Mouse (Mus musculus): ENCODE results near the gene Cntnap2. TPM values are rescaled to one million over a fixed set of nuclear protein-coding genes. Genes with fewer than 3 reads are reported as not detected.

The Cntnap2 gene
- polyA plus RNA-seq, 1 experiment from 2014 or later, result 19.5 TPM

- no peak overlapping the region for H3K4me3 ChIP-seq (ENCODE audit: low read depth, low read length)
- 95% methylated on average over 1 of the region's 1 CpGs for WGBS
- no peaks in the 10 kb centered on the region for H3K9me3 ChIP-seq (ENCODE audit: control insufficient read depth, low read length)
- H3K4me2 ChIP-seq (replicated peaks; ENCODE audit: low read depth, low read length), result no peak overlapping the region
- H3K27ac ChIP-seq (ENCODE audit: low read depth, low read length), result no peak overlapping the region
- ATAC-seq (ENCODE audit: low FRiP score) (no peak), DNase-seq (ENCODE audit: low spot score) (no peak)
- H3K9ac ChIP-seq (ENCODE audit: low read depth, low read length), result no peak overlapping the region
- no peaks in the 10 kb centered on the region for H3K27me3 ChIP-seq (ENCODE audit: control insufficient read depth, insufficient read depth, low read length)
- H3K4me1 ChIP-seq (replicated peaks; ENCODE audit: control insufficient read depth, insufficient read depth, low read length), result no peaks in the 10 kb centered on the region
- H3K36me3 ChIP-seq (ENCODE audit: control insufficient read depth, insufficient read depth, low read length), result no peaks in the 10 kb centered on the region
These were observed 931.9 kb downstream of the Cntnap2 start for GRCm38 (mm10) chr6:45991086-45991485.

GRCm38 (mm10) chr6:46022515-46023143 lies 963.5 kb downstream of the Cntnap2 start:
- H3K4me3 ChIP-seq (ENCODE audit: low read depth, low read length), result no peak overlapping the region
- H3K9me3 ChIP-seq (ENCODE audit: control insufficient read depth, low read length), result no peaks in the 10 kb centered on the region
- no peak overlapping the region for H3K9ac ChIP-seq (ENCODE audit: low read depth, low read length)
- H3K4me2 ChIP-seq (replicated peaks; ENCODE audit: low read depth, low read length), result no peak overlapping the region
- H3K36me3 ChIP-seq (ENCODE audit: control insufficient read depth, insufficient read depth, low read length), result no peaks in the 10 kb centered on the region
- H3K27me3 ChIP-seq (ENCODE audit: control insufficient read depth, insufficient read depth, low read length), result no peaks in the 10 kb centered on the region
- H3K27ac ChIP-seq (ENCODE audit: low read depth, low read length), result no peak overlapping the region
- ATAC-seq (ENCODE audit: low FRiP score) (no peak), DNase-seq (ENCODE audit: low spot score) (no peak)
- no peaks in the 10 kb centered on the region for H3K4me1 ChIP-seq (replicated peaks; ENCODE audit: control insufficient read depth, insufficient read depth, low read length)
- WGBS, result 75% methylated on average over 2 of the region's 2 CpGs

GRCm38 (mm10) chr6:46031821-46032594 lies 972.9 kb downstream of the Cntnap2 start:
- 88% methylated on average over 2 of the region's 2 CpGs for WGBS
- no peak overlapping the region for H3K9ac ChIP-seq (ENCODE audit: low read depth, low read length)
- H3K9me3 ChIP-seq (ENCODE audit: control insufficient read depth, low read length), result no peaks in the 10 kb centered on the region
- no peak overlapping the region for H3K27ac ChIP-seq (ENCODE audit: low read depth, low read length)
- ATAC-seq (ENCODE audit: low FRiP score) (no peak), DNase-seq (ENCODE audit: low spot score) (no peak)
- H3K4me3 ChIP-seq (ENCODE audit: low read depth, low read length), result no peak overlapping the region
- H3K4me2 ChIP-seq (replicated peaks; ENCODE audit: low read depth, low read length), result no peak overlapping the region
- no peaks in the 10 kb centered on the region for H3K36me3 ChIP-seq (ENCODE audit: control insufficient read depth, insufficient read depth, low read length)
- no peaks in the 10 kb centered on the region for H3K4me1 ChIP-seq (replicated peaks; ENCODE audit: control insufficient read depth, insufficient read depth, low read length)
- no peaks in the 10 kb centered on the region for H3K27me3 ChIP-seq (ENCODE audit: control insufficient read depth, insufficient read depth, low read length)

GRCm38 (mm10) chr6:46033108-46033507 lies 974.0 kb downstream of the Cntnap2 start:
- H3K9me3 ChIP-seq (ENCODE audit: control insufficient read depth, low read length), result no peaks in the 10 kb centered on the region
- ATAC-seq (ENCODE audit: low FRiP score), result no peak
- no peaks in the 10 kb centered on the region for H3K27me3 ChIP-seq (ENCODE audit: control insufficient read depth, insufficient read depth, low read length)
- H3K27ac ChIP-seq (ENCODE audit: low read depth, low read length), result no peak overlapping the region
- DNase-seq (ENCODE audit: low spot score), result no peak
- no peak overlapping the region for H3K4me3 ChIP-seq (ENCODE audit: low read depth, low read length)
- 69% methylated on average over 2 of the region's 2 CpGs for WGBS
- no peaks in the 10 kb centered on the region for H3K36me3 ChIP-seq (ENCODE audit: control insufficient read depth, insufficient read depth, low read length)
- no peak overlapping the region for H3K4me2 ChIP-seq (replicated peaks; ENCODE audit: low read depth, low read length)
- H3K4me1 ChIP-seq (replicated peaks; ENCODE audit: control insufficient read depth, insufficient read depth, low read length), result no peaks in the 10 kb centered on the region
- H3K9ac ChIP-seq (ENCODE audit: low read depth, low read length), result no peak overlapping the region

- Histone ChIP-seq H3K4me1 (replicated peaks; ENCODE audit: control insufficient read depth, insufficient read depth, low read length) (no peaks in the 10 kb centered on the region), H3K9me3 (ENCODE audit: control insufficient read depth, low read length) (no peaks in the 10 kb centered on the region), H3K9ac (ENCODE audit: low read depth, low read length) (no peak overlapping the region), H3K27ac (ENCODE audit: low read depth, low read length) (no peak overlapping the region), H3K4me3 (ENCODE audit: low read depth, low read length) (no peak overlapping the region), H3K4me2 (replicated peaks; ENCODE audit: low read depth, low read length) (no peak overlapping the region), H3K36me3 (ENCODE audit: control insufficient read depth, insufficient read depth, low read length) (no peaks in the 10 kb centered on the region), H3K27me3 (ENCODE audit: control insufficient read depth, insufficient read depth, low read length) (no peaks in the 10 kb centered on the region)
- DNase-seq (ENCODE audit: low spot score), result no peak
- WGBS, result 89% methylated on average over 4 of the region's 4 CpGs
- ATAC-seq (ENCODE audit: low FRiP score), result no peak
These were observed 981.5 kb downstream of the Cntnap2 start for GRCm38 (mm10) chr6:46040671-46041070.

GRCm38 (mm10) chr6:46080236-46080635 lies 1021.1 kb downstream of the Cntnap2 start:
- Histone ChIP-seq H3K27me3 (ENCODE audit: control insufficient read depth, insufficient read depth, low read length) (no peaks in the 10 kb centered on the region), H3K9me3 (ENCODE audit: control insufficient read depth, low read length) (no peaks in the 10 kb centered on the region), H3K4me1 (replicated peaks; ENCODE audit: control insufficient read depth, insufficient read depth, low read length) (no peaks in the 10 kb centered on the region), H3K36me3 (ENCODE audit: control insufficient read depth, insufficient read depth, low read length) (no peaks in the 10 kb centered on the region), H3K27ac (ENCODE audit: low read depth, low read length) (no peak overlapping the region), H3K4me3 (ENCODE audit: low read depth, low read length) (no peak overlapping the region), H3K9ac (ENCODE audit: low read depth, low read length) (no peak overlapping the region), H3K4me2 (replicated peaks; ENCODE audit: low read depth, low read length) (no peak overlapping the region)
- no peak for ATAC-seq (ENCODE audit: low FRiP score)
- DNase-seq (ENCODE audit: low spot score), result no peak
- 66% methylated on average over 2 of the region's 2 CpGs for WGBS

- Histone ChIP-seq H3K27me3 (ENCODE audit: control insufficient read depth, insufficient read depth, low read length) (no peaks in the 10 kb centered on the region), H3K9me3 (ENCODE audit: control insufficient read depth, low read length) (no peaks in the 10 kb centered on the region), H3K4me3 (ENCODE audit: low read depth, low read length) (no peak overlapping the region), H3K27ac (ENCODE audit: low read depth, low read length) (no peak overlapping the region), H3K36me3 (ENCODE audit: control insufficient read depth, insufficient read depth, low read length) (no peaks in the 10 kb centered on the region), H3K4me2 (replicated peaks; ENCODE audit: low read depth, low read length) (no peak overlapping the region), H3K9ac (ENCODE audit: low read depth, low read length) (no peak overlapping the region), H3K4me1 (replicated peaks; ENCODE audit: control insufficient read depth, insufficient read depth, low read length) (no peaks in the 10 kb centered on the region)
- no peak for ATAC-seq (ENCODE audit: low FRiP score)
- no peak for DNase-seq (ENCODE audit: low spot score)
These were observed 1022.3 kb downstream of the Cntnap2 start for GRCm38 (mm10) chr6:46081432-46081831.

GRCm38 (mm10) chr6:46143189-46143841 lies 1084.2 kb downstream of the Cntnap2 start:
- DNase-seq (ENCODE audit: low spot score) (no peak), ATAC-seq (ENCODE audit: low FRiP score) (no peak)
- no peaks in the 10 kb centered on the region for H3K9me3 ChIP-seq (ENCODE audit: control insufficient read depth, low read length)
- H3K4me2 ChIP-seq (replicated peaks; ENCODE audit: low read depth, low read length), result no peak overlapping the region
- no peaks in the 10 kb centered on the region for H3K27me3 ChIP-seq (ENCODE audit: control insufficient read depth, insufficient read depth, low read length)
- no peak overlapping the region for H3K9ac ChIP-seq (ENCODE audit: low read depth, low read length)
- WGBS, result 77% methylated on average over 1 of the region's 1 CpGs
- no peak overlapping the region for H3K4me3 ChIP-seq (ENCODE audit: low read depth, low read length)
- H3K27ac ChIP-seq (ENCODE audit: low read depth, low read length), result no peak overlapping the region
- H3K4me1 ChIP-seq (replicated peaks; ENCODE audit: control insufficient read depth, insufficient read depth, low read length), result no peaks in the 10 kb centered on the region
- no peaks in the 10 kb centered on the region for H3K36me3 ChIP-seq (ENCODE audit: control insufficient read depth, insufficient read depth, low read length)

All from hindbrain, embryonic 11.5 days (tissue).